Mouse (Mus musculus) stomach, postnatal 0 days (tissue): ENCODE measurements around the gene Cacnb1.

Source experiments
- CTCF ChIP-seq: IDR thresholded peaks from 2 replicates; pipeline ENCODE4 v1.5.1; 2016; ENCODE audit warnings: antibody characterized with exemption, low read depth, mild to moderate bottlenecking, moderate library complexity
- EP300 ChIP-seq: optimal IDR thresholded peaks from 2 replicates; pipeline ENCODE3; 2016; ENCODE audit warnings: antibody characterized with exemption

DNA sequence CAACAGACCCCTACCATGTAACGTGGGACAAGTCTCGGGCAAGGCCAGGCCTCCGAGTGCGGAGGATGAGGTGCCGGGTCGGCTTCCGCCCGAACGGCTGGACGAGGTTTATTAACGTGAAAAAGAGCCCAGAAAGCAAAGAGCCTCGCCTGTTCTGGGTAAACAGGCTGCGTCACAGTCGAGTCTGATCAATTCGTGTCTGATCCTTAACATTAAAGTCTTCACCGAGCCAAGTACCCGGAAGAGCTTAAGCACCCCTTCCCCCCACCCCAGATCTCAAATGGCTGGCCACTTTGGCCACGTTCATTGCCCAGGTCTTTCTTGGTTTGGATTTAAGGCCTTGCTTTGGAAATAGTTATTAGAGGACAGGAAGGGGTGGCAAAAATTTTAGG is 4.5 kb upstream of the Cacnb1 start:
- no peak for TF ChIP-seq CTCF
- TF ChIP-seq EP300, result no peak
